Mouse (Mus musculus): ENCODE measurements around the gene Prrx2. TPM values are rescaled to one million over a fixed set of nuclear protein-coding genes. Genes with fewer than 3 reads are reported as not detected.

Prrx2 gene
- polyA plus RNA-seq, 1 experiment: 2.5 TPM

GRCm38 (mm10) chr2:30891002-30891401 is 56.2 kb downstream of the Prrx2 start:
- 30% methylated on average over 3 of the region's 3 CpGs for WGBS
- Histone ChIP-seq H3K27ac (ENCODE audit: control insufficient read depth, insufficient read depth, low read length) (no peak overlapping the region), H3K27me3 (ENCODE audit: control insufficient read depth, insufficient read depth, low read length) (no peaks in the 10 kb centered on the region), H3K4me1 (replicated peaks; ENCODE audit: control insufficient read depth, insufficient read depth, low read length) (no peaks in the 10 kb centered on the region), H3K4me3 (ENCODE audit: control insufficient read depth, insufficient read depth, low read length) (no peak overlapping the region), H3K36me3 (ENCODE audit: control insufficient read depth, insufficient read depth, low read length) (no peaks in the 10 kb centered on the region)
- TF ChIP-seq CTCF (IDR thresholded peaks at IDR 0.05; ENCODE audit: borderline replicate concordance, control insufficient read depth, extremely low read depth, insufficient read depth, low read length, poor library complexity) (peak; percentile 58; the same call in 1 of the 2 replicates), POLR2A (IDR thresholded peaks at IDR 0.05; ENCODE audit: control insufficient read depth, extremely low read depth, insufficient read depth, low read length, poor library complexity) (no peak)
- DNase-seq: peak; percentile 47

- Histone ChIP-seq H3K4me1 (replicated peaks; ENCODE audit: control insufficient read depth, insufficient read depth, low read length) (peaks cover 19% of the 10 kb centered on the region), H3K27ac (ENCODE audit: control insufficient read depth, insufficient read depth, low read length) (no peak overlapping the region), H3K27me3 (ENCODE audit: control insufficient read depth, insufficient read depth, low read length) (no peaks in the 10 kb centered on the region), H3K4me3 (ENCODE audit: control insufficient read depth, insufficient read depth, low read length) (no peak overlapping the region), H3K36me3 (ENCODE audit: control insufficient read depth, insufficient read depth, low read length) (no peaks in the 10 kb centered on the region)
- 81% methylated on average over 6 of the region's 6 CpGs for WGBS
- TF ChIP-seq POLR2A (IDR thresholded peaks at IDR 0.05; ENCODE audit: control insufficient read depth, extremely low read depth, insufficient read depth, low read length, poor library complexity): no peak
- TF ChIP-seq CTCF (IDR thresholded peaks at IDR 0.05; ENCODE audit: borderline replicate concordance, control insufficient read depth, extremely low read depth, insufficient read depth, low read length, poor library complexity): no peak
- no peak for DNase-seq
Observed at GRCm38 (mm10) chr2:30893399-30893798, 58.6 kb downstream of the Prrx2 start.

GRCm38 (mm10) chr2:30893946-30894345 is 59.2 kb downstream of the Prrx2 start:
- H3K27ac ChIP-seq (ENCODE audit: control insufficient read depth, insufficient read depth, low read length): no peak overlapping the region
- no peaks in the 10 kb centered on the region for H3K36me3 ChIP-seq (ENCODE audit: control insufficient read depth, insufficient read depth, low read length)
- 89% methylated on average over 7 of the region's 7 CpGs for WGBS
- TF ChIP-seq POLR2A (IDR thresholded peaks at IDR 0.05; ENCODE audit: control insufficient read depth, extremely low read depth, insufficient read depth, low read length, poor library complexity) (no peak), CTCF (IDR thresholded peaks at IDR 0.05; ENCODE audit: borderline replicate concordance, control insufficient read depth, extremely low read depth, insufficient read depth, low read length, poor library complexity) (no peak)
- no peaks in the 10 kb centered on the region for H3K27me3 ChIP-seq (ENCODE audit: control insufficient read depth, insufficient read depth, low read length)
- peaks cover 19% of the 10 kb centered on the region for H3K4me1 ChIP-seq (replicated peaks; ENCODE audit: control insufficient read depth, insufficient read depth, low read length)
- no peak overlapping the region for H3K4me3 ChIP-seq (ENCODE audit: control insufficient read depth, insufficient read depth, low read length)
- no peak for DNase-seq

GRCm38 (mm10) chr2:30897291-30897690 is 62.5 kb downstream of the Prrx2 start:
- WGBS: 5% methylated on average over 6 of the region's 6 CpGs
- DNase-seq: no peak
- TF ChIP-seq CTCF (IDR thresholded peaks at IDR 0.05; ENCODE audit: borderline replicate concordance, control insufficient read depth, extremely low read depth, insufficient read depth, low read length, poor library complexity) (no peak), POLR2A (IDR thresholded peaks at IDR 0.05; ENCODE audit: control insufficient read depth, extremely low read depth, insufficient read depth, low read length, poor library complexity) (no peak)
- no peaks in the 10 kb centered on the region for H3K27me3 ChIP-seq (ENCODE audit: control insufficient read depth, insufficient read depth, low read length)
- no peaks in the 10 kb centered on the region for H3K36me3 ChIP-seq (ENCODE audit: control insufficient read depth, insufficient read depth, low read length)
- H3K27ac ChIP-seq (ENCODE audit: control insufficient read depth, insufficient read depth, low read length): peak overlapping the region; percentile 3; the same call in 1 of the 2 replicates
- peaks cover 19% of the 10 kb centered on the region for H3K4me1 ChIP-seq (replicated peaks; ENCODE audit: control insufficient read depth, insufficient read depth, low read length)
- no peak overlapping the region for H3K4me3 ChIP-seq (ENCODE audit: control insufficient read depth, insufficient read depth, low read length)

GRCm38 (mm10) chr2:30899397-30900069 is 64.8 kb downstream of the Prrx2 start:
- no peak for DNase-seq
- no peaks in the 10 kb centered on the region for H3K36me3 ChIP-seq (ENCODE audit: control insufficient read depth, insufficient read depth, low read length)
- no peaks in the 10 kb centered on the region for H3K27me3 ChIP-seq (ENCODE audit: control insufficient read depth, insufficient read depth, low read length)
- no peak overlapping the region for H3K4me3 ChIP-seq (ENCODE audit: control insufficient read depth, insufficient read depth, low read length)
- no peak for TF ChIP-seq CTCF (IDR thresholded peaks at IDR 0.05; ENCODE audit: borderline replicate concordance, control insufficient read depth, extremely low read depth, insufficient read depth, low read length, poor library complexity)
- no peak for TF ChIP-seq POLR2A (IDR thresholded peaks at IDR 0.05; ENCODE audit: control insufficient read depth, extremely low read depth, insufficient read depth, low read length, poor library complexity)
- 96% methylated on average over 14 of the region's 14 CpGs for WGBS
- H3K4me1 ChIP-seq (replicated peaks; ENCODE audit: control insufficient read depth, insufficient read depth, low read length): peaks cover 19% of the 10 kb centered on the region
- H3K27ac ChIP-seq (ENCODE audit: control insufficient read depth, insufficient read depth, low read length): no peak overlapping the region

- no peak overlapping the region for H3K27ac ChIP-seq (ENCODE audit: control insufficient read depth, insufficient read depth, low read length)
- no peaks in the 10 kb centered on the region for H3K36me3 ChIP-seq (ENCODE audit: control insufficient read depth, insufficient read depth, low read length)
- WGBS: 91% methylated on average over 6 of the region's 6 CpGs
- no peak overlapping the region for H3K4me3 ChIP-seq (ENCODE audit: control insufficient read depth, insufficient read depth, low read length)
- TF ChIP-seq CTCF (IDR thresholded peaks at IDR 0.05; ENCODE audit: borderline replicate concordance, control insufficient read depth, extremely low read depth, insufficient read depth, low read length, poor library complexity): no peak
- no peaks in the 10 kb centered on the region for H3K27me3 ChIP-seq (ENCODE audit: control insufficient read depth, insufficient read depth, low read length)
- no peak for DNase-seq
- peaks cover 16% of the 10 kb centered on the region for H3K4me1 ChIP-seq (replicated peaks; ENCODE audit: control insufficient read depth, insufficient read depth, low read length)
Observed at GRCm38 (mm10) chr2:30901646-30902160, 66.9 kb downstream of the Prrx2 start.

Measured in thymus, adult 2 months (tissue).